Mouse (Mus musculus) midbrain, embryonic 13.5 days (tissue): ENCODE data around the gene Tbx20. TPM values are rescaled to one million over a fixed set of nuclear protein-coding genes. Genes with fewer than 3 reads are reported as not detected.

ENCODE experiments used
- ATAC-seq: fragments of 200-750 bp; cut with Nextera tagmentation; 2 replicates; pipeline ENCODE4 v1.8.0; 2017; ENCODE audit warnings: mild to moderate bottlenecking, moderate TSS enrichment, moderate library complexity
- H3K27ac ChIP-seq: fragments of 300-500 bp; sonication (generic); 2 replicates; pipeline ENCODE4 v1.5.1; 2015; ENCODE audit warnings: inconsistent platforms, mild to moderate bottlenecking, moderate library complexity
- H3K27me3 ChIP-seq: fragments of 300-500 bp; sonication (generic); 2 replicates; pipeline ENCODE4 v1.6.1; 2015; ENCODE audit warnings: mild to moderate bottlenecking, inconsistent platforms
- H3K36me3 ChIP-seq: fragments of 300-500 bp; sonication (generic); 2 replicates; pipeline ENCODE4 v1.6.1; 2015; ENCODE audit warnings: mild to moderate bottlenecking, inconsistent platforms
- H3K4me1 ChIP-seq: fragments of 300-500 bp; sonication (generic); replicated peaks from 2 replicates; pipeline ENCODE4 v1.6.1; 2015; ENCODE audit warnings: inconsistent platforms
- H3K4me2 ChIP-seq: fragments of 300-500 bp; sonication (generic); replicated peaks from 2 replicates; pipeline ENCODE4 v1.6.1; 2015; ENCODE audit warnings: moderate library complexity, mild to moderate bottlenecking, inconsistent platforms
- H3K4me3 ChIP-seq: fragments of 300-500 bp; sonication (generic); replicated peaks from 2 replicates; pipeline ENCODE4 v1.5.1; 2015; ENCODE audit warnings: mild to moderate bottlenecking, inconsistent platforms
- H3K9ac ChIP-seq: fragments of 300-500 bp; sonication (generic); replicated peaks from 2 replicates; pipeline ENCODE4 v1.6.1; 2015; ENCODE audit warnings: mild to moderate bottlenecking, inconsistent platforms
- H3K9me3 ChIP-seq: fragments of 300-500 bp; sonication (generic); 2 replicates; pipeline ENCODE4 v1.6.1; 2016; ENCODE audit warnings: mild to moderate bottlenecking, inconsistent platforms
- WGBS: fragments of 180-500 bp; shearing (Covaris S2); methylation state at CpG from one replicate; pipeline ENCODE4 v1.1.7; 2015; 5-methylcytosine and 5-hydroxymethylcytosine counted together
- polyA plus RNA-seq: library from polyadenylated mRNA; unstranded; fragments of >200 nt; fragmentation: Nextera tagmentation; extraction: Ambion mirVana; gene quantifications from 2 replicates; pipeline ENCODE4 v1.2.1, GENCODE M21; 2015

Tbx20 gene
- polyA plus RNA-seq, result 0.08 and 0.15 TPM in 2 replicates

GRCm38 (mm10) chr9:24774160-24774969, at the start of gene Tbx20:
Gene Tbx20 (minus strand): TSS chr9:24774303.
- H3K4me2 ChIP-seq, result peak within 1 kb of the TSS; percentile 46
- H3K4me1 ChIP-seq, result peaks cover 23% of the 10 kb centered on the region
- no peak within 1 kb of the TSS for H3K27ac ChIP-seq
- no peaks in the 10 kb centered on the region for H3K9me3 ChIP-seq
- ATAC-seq, result peak; percentile 90
- H3K4me3 ChIP-seq, result peak within 1 kb of the TSS; percentile 30
- H3K36me3 ChIP-seq, result no peaks in the 10 kb centered on the region
- peaks cover 98% of the 10 kb centered on the region for H3K27me3 ChIP-seq
- 0% methylated on average over 40 of the region's 40 CpGs for WGBS
- H3K9ac ChIP-seq, result 0 out of 2 replicates have a peak within 1 kb of the TSS, but pooled peaks have one; percentile 4

- no peak overlapping the region for H3K27ac ChIP-seq
- 55% methylated on average over 3 of the region's 3 CpGs for WGBS
- ATAC-seq, result no peak
- no peaks in the 10 kb centered on the region for H3K9me3 ChIP-seq
- no peaks in the 10 kb centered on the region for H3K4me1 ChIP-seq
- no peaks in the 10 kb centered on the region for H3K36me3 ChIP-seq
- H3K27me3 ChIP-seq, result no peaks in the 10 kb centered on the region
- H3K4me2 ChIP-seq, result no peak overlapping the region
- no peak overlapping the region for H3K4me3 ChIP-seq
- no peak overlapping the region for H3K9ac ChIP-seq
Observed at GRCm38 (mm10) chr9:24818511-24818910, 44.4 kb upstream of the Tbx20 start.

GRCm38 (mm10) chr9:24812461-24812860, 38.4 kb upstream of the Tbx20 start:
- Histone ChIP-seq H3K4me3 (no peak overlapping the region), H3K27me3 (no peaks in the 10 kb centered on the region), H3K4me2 (no peak overlapping the region), H3K4me1 (no peaks in the 10 kb centered on the region), H3K9ac (no peak overlapping the region), H3K27ac (no peak overlapping the region), H3K9me3 (no peaks in the 10 kb centered on the region), H3K36me3 (no peaks in the 10 kb centered on the region)
- WGBS, result 88% methylated on average over 6 of the region's 6 CpGs
- no peak for ATAC-seq

- 88% methylated on average over 2 of the region's 2 CpGs for WGBS
Observed at GRCm38 (mm10) chr9:24792110-24792509, 18.0 kb upstream of the Tbx20 start.

GRCm38 (mm10) chr9:24789396-24789795, 15.3 kb upstream of the Tbx20 start:
- 57% methylated on average over 3 of the region's 3 CpGs for WGBS
- no peak overlapping the region for H3K4me2 ChIP-seq
- H3K9ac ChIP-seq, result no peak overlapping the region
- H3K4me1 ChIP-seq, result no peaks in the 10 kb centered on the region
- no peak overlapping the region for H3K27ac ChIP-seq
- H3K36me3 ChIP-seq, result no peaks in the 10 kb centered on the region
- no peak overlapping the region for H3K4me3 ChIP-seq
- no peaks in the 10 kb centered on the region for H3K27me3 ChIP-seq
- ATAC-seq, result no peak
- no peaks in the 10 kb centered on the region for H3K9me3 ChIP-seq

More at GRCm38 (mm10) chr9:24792110-24792509, 18.0 kb upstream of the Tbx20 start:
- no peaks in the 10 kb centered on the region for H3K36me3 ChIP-seq
- H3K4me3 ChIP-seq, result no peak overlapping the region
- H3K27ac ChIP-seq, result no peak overlapping the region
- ATAC-seq, result no peak
- H3K4me1 ChIP-seq, result no peaks in the 10 kb centered on the region
- no peaks in the 10 kb centered on the region for H3K9me3 ChIP-seq
- no peak overlapping the region for H3K9ac ChIP-seq
- no peaks in the 10 kb centered on the region for H3K27me3 ChIP-seq
- no peak overlapping the region for H3K4me2 ChIP-seq

GRCm38 (mm10) chr9:24782338-24782737, 8.2 kb upstream of the Tbx20 start:
- Histone ChIP-seq H3K4me1 (peaks cover 18% of the 10 kb centered on the region), H3K27me3 (peaks cover 64% of the 10 kb centered on the region), H3K27ac (no peak overlapping the region), H3K4me2 (no peak overlapping the region), H3K9me3 (no peaks in the 10 kb centered on the region; the same call in 1 of the 2 replicates), H3K9ac (no peak overlapping the region), H3K4me3 (no peak overlapping the region), H3K36me3 (no peaks in the 10 kb centered on the region)
- ATAC-seq, result no peak
- 21% methylated on average over 3 of the region's 3 CpGs for WGBS

GRCm38 (mm10) chr9:24780929-24781441, 6.9 kb upstream of the Tbx20 start:
- peak overlapping the region; percentile 67 for H3K4me2 ChIP-seq
- H3K27ac ChIP-seq, result no peak overlapping the region
- under 1% methylated on average over 22 of the region's 32 CpGs for WGBS
- no peaks in the 10 kb centered on the region; the same call in 1 of the 2 replicates for H3K9me3 ChIP-seq
- H3K27me3 ChIP-seq, result peaks cover 77% of the 10 kb centered on the region
- no peaks in the 10 kb centered on the region for H3K36me3 ChIP-seq
- peak; percentile 85 for ATAC-seq
- H3K4me3 ChIP-seq, result peak overlapping the region; percentile 40
- no peak overlapping the region for H3K9ac ChIP-seq
- peaks cover 18% of the 10 kb centered on the region for H3K4me1 ChIP-seq

- Histone ChIP-seq H3K36me3 (no peaks in the 10 kb centered on the region), H3K9me3 (no peaks in the 10 kb centered on the region; the same call in 1 of the 2 replicates), H3K27ac (no peak overlapping the region), H3K27me3 (peaks cover 82% of the 10 kb centered on the region), H3K4me3 (peak overlapping the region; percentile 40), H3K4me1 (peaks cover 18% of the 10 kb centered on the region), H3K4me2 (peak overlapping the region; percentile 67), H3K9ac (no peak overlapping the region)
- WGBS, result 1% methylated on average over 20 of the region's 22 CpGs
- peak; percentile 71 for ATAC-seq
Observed at GRCm38 (mm10) chr9:24780391-24780928, 6.4 kb upstream of the Tbx20 start.

GRCm38 (mm10) chr9:24779975-24780374, 5.9 kb upstream of the Tbx20 start:
- H3K9ac ChIP-seq, result no peak overlapping the region
- H3K36me3 ChIP-seq, result no peaks in the 10 kb centered on the region
- no peak for ATAC-seq
- peaks cover 86% of the 10 kb centered on the region for H3K27me3 ChIP-seq
- H3K27ac ChIP-seq, result no peak overlapping the region
- no peak overlapping the region for H3K4me3 ChIP-seq
- H3K9me3 ChIP-seq, result no peaks in the 10 kb centered on the region; the same call in 1 of the 2 replicates
- H3K4me2 ChIP-seq, result no peak overlapping the region
- H3K4me1 ChIP-seq, result peaks cover 18% of the 10 kb centered on the region
- WGBS, result 3% methylated on average over 3 of the region's 3 CpGs

- no peaks in the 10 kb centered on the region; the same call in 1 of the 2 replicates for H3K9me3 ChIP-seq
- H3K27ac ChIP-seq, result no peak overlapping the region
- H3K27me3 ChIP-seq, result peaks cover 95% of the 10 kb centered on the region
- H3K4me3 ChIP-seq, result no peak overlapping the region
- peaks cover 28% of the 10 kb centered on the region for H3K4me1 ChIP-seq
- no peaks in the 10 kb centered on the region for H3K36me3 ChIP-seq
- WGBS, result 3% methylated on average over 14 of the region's 14 CpGs
- no peak overlapping the region for H3K4me2 ChIP-seq
- no peak for ATAC-seq
- H3K9ac ChIP-seq, result no peak overlapping the region
Observed at GRCm38 (mm10) chr9:24778571-24778970, 4.5 kb upstream of the Tbx20 start.

GRCm38 (mm10) chr9:24777961-24778360, 3.9 kb upstream of the Tbx20 start:
- H3K9ac ChIP-seq, result no peak overlapping the region
- no peak overlapping the region for H3K27ac ChIP-seq
- H3K27me3 ChIP-seq, result peaks cover 98% of the 10 kb centered on the region
- H3K4me1 ChIP-seq, result peaks cover 29% of the 10 kb centered on the region
- H3K36me3 ChIP-seq, result no peaks in the 10 kb centered on the region
- 2% methylated on average over 14 of the region's 14 CpGs for WGBS
- no peak overlapping the region; the same call in 1 of the 2 replicates for H3K4me3 ChIP-seq
- no peak for ATAC-seq
- no peak overlapping the region for H3K4me2 ChIP-seq
- H3K9me3 ChIP-seq, result no peaks in the 10 kb centered on the region; the same call in 1 of the 2 replicates
